Mouse (Mus musculus) Muller cell, postnatal 12 days (primary cell): Measurements from ENCODE around the gene Slc45a1.

ENCODE experiments used
- DNase-seq: peaks from one replicate; pipeline ENCODE4 v3.0.0-alpha.2; 2015; ENCODE audit errors: inconsistent ontology term

Gene Slc45a1

GRCm38 (mm10) chr4:150581931-150582723 is 69.8 kb downstream of the Slc45a1 start:
- DNase-seq = peak; percentile 75
